ENCODE assay signal across 11 mouse cellular contexts in the genomic region with DNA sequence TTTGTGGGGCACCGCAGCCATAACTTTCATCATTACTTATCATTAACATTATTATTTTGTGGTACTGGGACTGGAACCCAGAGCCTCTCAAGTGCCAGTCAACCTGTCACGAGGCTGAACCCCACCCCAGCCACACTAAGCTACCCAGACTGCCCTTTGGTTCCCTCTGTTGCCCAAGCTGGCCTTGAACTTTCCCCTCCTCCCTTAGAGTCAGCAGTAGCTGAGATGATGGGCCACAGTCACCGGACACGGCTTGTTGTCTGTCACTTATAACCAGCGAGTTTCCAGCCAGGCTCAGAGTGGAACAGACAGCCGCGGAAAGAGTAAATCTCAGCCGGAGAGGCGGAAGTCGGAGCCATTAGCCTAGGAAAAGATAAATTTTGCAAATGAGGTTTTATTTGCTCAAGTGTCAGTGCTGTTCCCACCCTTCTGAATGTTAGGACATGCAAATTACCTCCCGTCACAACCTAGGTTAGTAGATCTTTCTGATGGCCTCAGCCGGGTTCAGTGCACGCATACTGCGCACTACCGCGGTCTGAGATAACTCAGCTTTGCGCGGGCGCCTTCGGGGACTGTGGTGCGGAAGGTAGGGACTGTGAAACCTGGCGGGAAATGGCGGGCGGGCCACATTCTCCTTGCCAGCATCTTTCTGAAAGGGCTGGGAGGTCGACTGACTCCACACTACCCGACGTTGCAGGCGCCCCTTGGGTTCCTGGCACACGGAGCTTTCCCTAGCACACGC.
DNase-seq lines count a peak whose midpoint lies in the region; ATAC-seq lines count a peak whose summit lies in the region.
"Had no signal": no experiment of that assay in that cellular context is flagged by ENCODE, and none has a peak within 500 bp of the region (broad histone marks: within the 10 kb centered on the region; RNA-seq: fewer than 3 reads in every experiment).

No protein-coding gene starts in this region.

- intact Hi-C loops in gastrocnemius, postnatal 14 days (cut with DNase I; ENCODE audit: low total_unique reads), result no loop called here

- WGBS in neural tube, embryonic 11.5 days, result 31% methylated on average over 30 of the region's 30 CpGs
- 33% methylated on average over 30 of the region's 30 CpGs for WGBS in hindbrain, embryonic 13.5 days
- WGBS in liver, embryonic 16.5 days (ENCODE audit: insufficient replicate concordance), result 19% methylated on average over 30 of the region's 30 CpGs

- H3K4me1 ChIP-seq in neural tube, embryonic 11.5 days (ENCODE audit: control insufficient read depth, insufficient read depth, low read length), result peaks cover 4% of the 10 kb centered on the region; the same call in 1 of the 2 replicates
- peaks cover 18% of the 10 kb centered on the region for H3K4me1 ChIP-seq in hindbrain, embryonic 13.5 days (replicated peaks)
- no peaks in the 10 kb centered on the region for H3K4me1 ChIP-seq in liver, embryonic 16.5 days (ENCODE audit: control insufficient read depth, low read depth, low read length)

- H3K27ac ChIP-seq in neural tube, embryonic 11.5 days (ENCODE audit: low read depth, low read length), result no peak overlapping the region
- H3K27ac ChIP-seq in hindbrain, embryonic 13.5 days, result no peak overlapping the region
- H3K27ac ChIP-seq in liver, embryonic 16.5 days (ENCODE audit: low read length), result no peak overlapping the region
- H3K27ac ChIP-seq: macrophage had no signal

- H3K36me3 ChIP-seq in neural tube, embryonic 11.5 days (ENCODE audit: control insufficient read depth, insufficient read depth, low read length), result no peaks in the 10 kb centered on the region
- no peaks in the 10 kb centered on the region for H3K36me3 ChIP-seq in hindbrain, embryonic 13.5 days
- no peaks in the 10 kb centered on the region for H3K36me3 ChIP-seq in liver, embryonic 16.5 days (ENCODE audit: control insufficient read depth, insufficient read depth)

- peak overlapping the region; percentile 12; the same call in 1 of the 2 replicates for H3K4me2 ChIP-seq in neural tube, embryonic 11.5 days (ENCODE audit: low read depth)
- peak overlapping the region; percentile 38 for H3K4me2 ChIP-seq in hindbrain, embryonic 13.5 days
- peak overlapping the region; percentile 34 for H3K4me2 ChIP-seq in liver, embryonic 16.5 days (ENCODE audit: low read depth, low read length)

- H3K9me3 ChIP-seq in neural tube, embryonic 11.5 days (ENCODE audit: control insufficient read depth, low read length), result no peaks in the 10 kb centered on the region; the same call in 1 of the 2 replicates
- H3K9me3 ChIP-seq in hindbrain, embryonic 13.5 days, result no peaks in the 10 kb centered on the region
- H3K9me3 ChIP-seq in liver, embryonic 16.5 days (replicated peaks; ENCODE audit: control insufficient read depth, low read length), result peaks cover 6% of the 10 kb centered on the region

- ATAC-seq in neural tube, embryonic 11.5 days (ENCODE audit: insufficient read depth, low FRiP score, low TSS enrichment), result no peak
- ATAC-seq in hindbrain, embryonic 13.5 days (ENCODE audit: low FRiP score), result no peak
- no peak for ATAC-seq in liver, embryonic 16.5 days (ENCODE audit: low read depth)
- ATAC-seq: Patski had no signal

- no peak overlapping the region for H3K9ac ChIP-seq in neural tube, embryonic 11.5 days (ENCODE audit: low read length)
- H3K9ac ChIP-seq in hindbrain, embryonic 13.5 days, result peak overlapping the region; percentile 20; the same call in 1 of the 2 replicates
- H3K9ac ChIP-seq in liver, embryonic 16.5 days (ENCODE audit: low read depth, low read length), result no peak overlapping the region

- peak overlapping the region; percentile 6; the same call in 1 of the 2 replicates for H3K4me3 ChIP-seq in neural tube, embryonic 11.5 days (ENCODE audit: low read depth, low read length)
- peak overlapping the region; percentile 22 for H3K4me3 ChIP-seq in hindbrain, embryonic 13.5 days
- H3K4me3 ChIP-seq in liver, embryonic 16.5 days (ENCODE audit: low read depth, low read length), result peak overlapping the region; percentile 26

- peaks cover 36% of the 10 kb centered on the region for H3K27me3 ChIP-seq in neural tube, embryonic 11.5 days (ENCODE audit: control insufficient read depth, insufficient read depth, low read length)
- H3K27me3 ChIP-seq in hindbrain, embryonic 13.5 days, result peaks cover 66% of the 10 kb centered on the region
- H3K27me3 ChIP-seq in liver, embryonic 16.5 days (ENCODE audit: control insufficient read depth, insufficient read depth, low read depth, low read length), result peaks cover 20% of the 10 kb centered on the region

- peak; percentile 39 for DNase-seq in neural tube, embryonic 11.5 days (ENCODE audit: low spot score)
- no peak for DNase-seq in neural tube, embryonic 10.5 days (ENCODE audit: extremely low spot score, low spot score)
- DNase-seq in gastrocnemius, postnatal 14 days, result no peak
- DNase-seq in urinary bladder, postnatal 36 days (ENCODE audit: low spot score in 2 of 2), result no peak
- no peak for DNase-seq in ovary, postnatal 10 days (ENCODE audit: low spot score)
- no peak for DNase-seq in adrenal gland, adult 8-10 months
- DNase-seq: cerebellum, adult 18-20 months had no signal
